Mouse (Mus musculus): ENCODE results near the gene Dnajc2. TPM values are rescaled to one million over a fixed set of nuclear protein-coding genes. Genes with fewer than 3 reads are reported as not detected.

The Dnajc2 gene
- 68.9 and 74.6 TPM in 2 replicates for polyA plus RNA-seq (2015; fragmentation: Nextera tagmentation; extraction: Ambion mirVana)

- Histone ChIP-seq H3K9ac (peak within 1 kb of the TSS; percentile 70), H3K4me3 (replicated peaks) (peak within 1 kb of the TSS; percentile 98), H3K9me3 (no peaks in the 10 kb centered on the region), H3K27ac (peak within 1 kb of the TSS; percentile 84; the same call in 1 of the 2 replicates), H3K36me3 (peaks cover 19% of the 10 kb centered on the region), H3K4me2 (peak within 1 kb of the TSS; percentile 86), H3K27me3 (replicated peaks) (no peaks in the 10 kb centered on the region), H3K4me1 (no peaks in the 10 kb centered on the region)
- peak; percentile 97 for ATAC-seq (ENCODE audit: insufficient read depth, low FRiP score, low read depth)
- WGBS, result under 1% methylated on average over 37 of the region's 37 CpGs
These were observed at the start of gene Dnajc2, which contains the start of gene Psmc2 for GRCm38 (mm10) chr5:21785053-21785452. Gene Dnajc2, minus strand, starts transcription at chr5:21785251. Gene Psmc2, plus strand, starts transcription at chr5:21785283.

- no peak overlapping the region for H3K9ac ChIP-seq
- H3K4me1 ChIP-seq, result no peaks in the 10 kb centered on the region
- no peak overlapping the region for H3K27ac ChIP-seq
- WGBS, result 73% methylated on average over 3 of the region's 3 CpGs
- no peak overlapping the region for H3K4me3 ChIP-seq (replicated peaks)
- H3K36me3 ChIP-seq, result no peaks in the 10 kb centered on the region
- ATAC-seq (ENCODE audit: insufficient read depth, low FRiP score, low read depth), result no peak
- no peaks in the 10 kb centered on the region for H3K27me3 ChIP-seq (replicated peaks)
- no peak overlapping the region for H3K4me2 ChIP-seq
- no peaks in the 10 kb centered on the region for H3K9me3 ChIP-seq
These were observed 46.7 kb upstream of the Dnajc2 start for GRCm38 (mm10) chr5:21831761-21832160.

- Histone ChIP-seq H3K4me2 (no peak overlapping the region), H3K36me3 (no peaks in the 10 kb centered on the region), H3K9ac (no peak overlapping the region), H3K27ac (no peak overlapping the region), H3K4me3 (replicated peaks) (no peak overlapping the region), H3K9me3 (no peaks in the 10 kb centered on the region), H3K4me1 (no peaks in the 10 kb centered on the region), H3K27me3 (replicated peaks) (no peaks in the 10 kb centered on the region)
- ATAC-seq (ENCODE audit: insufficient read depth, low FRiP score, low read depth), result no peak
- 62% methylated on average over 4 of the region's 4 CpGs for WGBS
These were observed 43.8 kb upstream of the Dnajc2 start for GRCm38 (mm10) chr5:21828855-21829254.

- no peak for ATAC-seq (ENCODE audit: insufficient read depth, low FRiP score, low read depth)
- Histone ChIP-seq H3K4me3 (replicated peaks) (no peak overlapping the region), H3K9ac (no peak overlapping the region), H3K4me2 (no peak overlapping the region), H3K36me3 (no peaks in the 10 kb centered on the region), H3K4me1 (no peaks in the 10 kb centered on the region), H3K27ac (no peak overlapping the region), H3K27me3 (replicated peaks) (no peaks in the 10 kb centered on the region), H3K9me3 (no peaks in the 10 kb centered on the region)
- 18% methylated on average over 5 of the region's 6 CpGs for WGBS
These were observed 42.6 kb upstream of the Dnajc2 start for GRCm38 (mm10) chr5:21827643-21828042.

GRCm38 (mm10) chr5:21826370-21826769, 41.3 kb upstream of the Dnajc2 start:
- ATAC-seq (ENCODE audit: insufficient read depth, low FRiP score, low read depth), result no peak

GRCm38 (mm10) chr5:21813994-21814393, 28.9 kb upstream of the Dnajc2 start:
- H3K9ac ChIP-seq, result no peak overlapping the region
- H3K4me2 ChIP-seq, result no peak overlapping the region
- H3K36me3 ChIP-seq, result no peaks in the 10 kb centered on the region
- no peak for ATAC-seq (ENCODE audit: insufficient read depth, low FRiP score, low read depth)
- H3K4me1 ChIP-seq, result no peaks in the 10 kb centered on the region
- H3K9me3 ChIP-seq, result no peaks in the 10 kb centered on the region
- 48% methylated on average over 1 of the region's 1 CpGs for WGBS
- no peak overlapping the region for H3K27ac ChIP-seq
- H3K27me3 ChIP-seq (replicated peaks), result no peaks in the 10 kb centered on the region
- no peak overlapping the region for H3K4me3 ChIP-seq (replicated peaks)

More at GRCm38 (mm10) chr5:21826370-21826769, 41.3 kb upstream of the Dnajc2 start:
- H3K4me2 ChIP-seq, result no peak overlapping the region
- no peak overlapping the region for H3K4me3 ChIP-seq (replicated peaks)
- no peaks in the 10 kb centered on the region for H3K36me3 ChIP-seq
- H3K27ac ChIP-seq, result no peak overlapping the region
- H3K27me3 ChIP-seq (replicated peaks), result no peaks in the 10 kb centered on the region
- no peaks in the 10 kb centered on the region for H3K9me3 ChIP-seq
- H3K9ac ChIP-seq, result no peak overlapping the region
- WGBS, result 58% methylated on average over 7 of the region's 7 CpGs
- no peaks in the 10 kb centered on the region for H3K4me1 ChIP-seq

- Histone ChIP-seq H3K27ac (no peak overlapping the region), H3K36me3 (no peaks in the 10 kb centered on the region), H3K27me3 (replicated peaks) (no peaks in the 10 kb centered on the region), H3K9ac (no peak overlapping the region), H3K4me1 (no peaks in the 10 kb centered on the region), H3K4me2 (no peak overlapping the region), H3K9me3 (no peaks in the 10 kb centered on the region), H3K4me3 (replicated peaks) (no peak overlapping the region)
- no peak for ATAC-seq (ENCODE audit: insufficient read depth, low FRiP score, low read depth)
- WGBS, result 67% methylated on average over 10 of the region's 10 CpGs
These were observed 25.9 kb upstream of the Dnajc2 start for GRCm38 (mm10) chr5:21810924-21811323.

- Histone ChIP-seq H3K36me3 (peaks cover 13% of the 10 kb centered on the region), H3K9me3 (no peaks in the 10 kb centered on the region), H3K27ac (no peak overlapping the region), H3K4me1 (no peaks in the 10 kb centered on the region), H3K27me3 (replicated peaks) (no peaks in the 10 kb centered on the region), H3K9ac (no peak overlapping the region), H3K4me3 (replicated peaks) (no peak overlapping the region), H3K4me2 (no peak overlapping the region)
- 79% methylated on average over 4 of the region's 4 CpGs for WGBS
- no peak for ATAC-seq (ENCODE audit: insufficient read depth, low FRiP score, low read depth)
These were observed 19.8 kb upstream of the Dnajc2 start for GRCm38 (mm10) chr5:21804837-21805236.

- Histone ChIP-seq H3K36me3 (peaks cover 13% of the 10 kb centered on the region), H3K27ac (no peak overlapping the region), H3K4me1 (no peaks in the 10 kb centered on the region), H3K9ac (no peak overlapping the region), H3K4me2 (no peak overlapping the region), H3K9me3 (no peaks in the 10 kb centered on the region), H3K27me3 (replicated peaks) (no peaks in the 10 kb centered on the region), H3K4me3 (replicated peaks) (no peak overlapping the region)
- ATAC-seq (ENCODE audit: insufficient read depth, low FRiP score, low read depth), result no peak
- WGBS, result 93% methylated on average over 12 of the region's 12 CpGs
These were observed 18.7 kb upstream of the Dnajc2 start for GRCm38 (mm10) chr5:21803691-21804188.

- Histone ChIP-seq H3K4me2 (no peak overlapping the region), H3K4me3 (replicated peaks) (no peak overlapping the region), H3K36me3 (peaks cover 13% of the 10 kb centered on the region), H3K4me1 (no peaks in the 10 kb centered on the region), H3K9me3 (no peaks in the 10 kb centered on the region), H3K27ac (no peak overlapping the region), H3K9ac (no peak overlapping the region), H3K27me3 (replicated peaks) (no peaks in the 10 kb centered on the region)
- WGBS, result 92% methylated on average over 9 of the region's 9 CpGs
- ATAC-seq (ENCODE audit: insufficient read depth, low FRiP score, low read depth), result no peak
These were observed 17.9 kb upstream of the Dnajc2 start for GRCm38 (mm10) chr5:21802907-21803306.

- Histone ChIP-seq H3K27ac (no peak overlapping the region), H3K4me3 (replicated peaks) (no peak overlapping the region), H3K4me2 (no peak overlapping the region), H3K9me3 (no peaks in the 10 kb centered on the region), H3K36me3 (peaks cover 16% of the 10 kb centered on the region; the same call in 1 of the 2 replicates), H3K9ac (no peak overlapping the region), H3K4me1 (no peaks in the 10 kb centered on the region), H3K27me3 (replicated peaks) (no peaks in the 10 kb centered on the region)
- ATAC-seq (ENCODE audit: insufficient read depth, low FRiP score, low read depth), result no peak
These were observed 7.1 kb upstream of the Dnajc2 start for GRCm38 (mm10) chr5:21792166-21792565.

GRCm38 (mm10) chr5:21789061-21789460, 4.0 kb upstream of the Dnajc2 start:
- Histone ChIP-seq H3K9ac (no peak overlapping the region), H3K36me3 (no peaks in the 10 kb centered on the region), H3K4me2 (no peak overlapping the region), H3K4me1 (no peaks in the 10 kb centered on the region), H3K27me3 (replicated peaks) (no peaks in the 10 kb centered on the region), H3K4me3 (replicated peaks) (no peak overlapping the region), H3K9me3 (no peaks in the 10 kb centered on the region), H3K27ac (no peak overlapping the region)
- no peak for ATAC-seq (ENCODE audit: insufficient read depth, low FRiP score, low read depth)
- 67% methylated on average over 5 of the region's 5 CpGs for WGBS

Data from stomach, embryonic 15.5 days (tissue).